Mouse (Mus musculus): ENCODE measurements around the gene Tmem132d.

- no peak for TF ChIP-seq CTCF (IDR thresholded peaks at IDR 0.05; ENCODE audit: insufficient read depth, low read length)
- no peak for TF ChIP-seq POLR2A (IDR thresholded peaks at IDR 0.05; ENCODE audit: borderline replicate concordance, extremely low read depth, low read depth, low read length)
Measured at GRCm38 (mm10) chr5:128090578-128090977, 342.3 kb downstream of the Tmem132d start.
